Mouse (Mus musculus) heart, adult 11 months (tissue): Measurements from ENCODE around the gene Zscan21.
A peak's percentile ranks its signal among the peaks of the same experiment; 100 is the strongest.

Experiments
- DNase-seq: peaks from one replicate; pipeline ENCODE4 v3.0.0; 2022

Zscan21 gene

GRCm38 (mm10) chr5:138116255-138117198 lies at the start of gene Zscan21:
TSS of gene Zscan21 (plus strand) at chr5:138116903.
- peak; percentile 99 for DNase-seq

- peak; percentile 69 for DNase-seq
Observed at GRCm38 (mm10) chr5:138073803-138074202, 42.9 kb upstream of the Zscan21 start.

- no peak for DNase-seq
Observed at GRCm38 (mm10) chr5:138075684-138076083, 41.0 kb upstream of the Zscan21 start.

GRCm38 (mm10) chr5:138076148-138076547 lies 40.6 kb upstream of the Zscan21 start:
- peak; percentile 41 for DNase-seq

- DNase-seq, result no peak
Observed at GRCm38 (mm10) chr5:138080456-138080855, 36.2 kb upstream of the Zscan21 start.

- peak; percentile 68 for DNase-seq
Observed at GRCm38 (mm10) chr5:138081446-138081845, 35.3 kb upstream of the Zscan21 start.

GRCm38 (mm10) chr5:138083318-138083900 lies 33.3 kb upstream of the Zscan21 start:
- no peak for DNase-seq

- peak; percentile 66 for DNase-seq
Observed at GRCm38 (mm10) chr5:138083936-138084335, 32.8 kb upstream of the Zscan21 start.

GRCm38 (mm10) chr5:138084507-138084906 lies 32.2 kb upstream of the Zscan21 start:
- DNase-seq, result no peak

- DNase-seq, result peak; percentile 98
Observed at GRCm38 (mm10) chr5:138084996-138085395, 31.7 kb upstream of the Zscan21 start, which contains the start of gene Zkscan1. TSS of gene Zkscan1 (plus strand) at chr5:138085084.

- no peak for DNase-seq
Observed at GRCm38 (mm10) chr5:138085421-138085911, 31.2 kb upstream of the Zscan21 start.

- no peak for DNase-seq
Observed at GRCm38 (mm10) chr5:138086842-138087241, 29.9 kb upstream of the Zscan21 start.

- DNase-seq, result no peak
Observed at GRCm38 (mm10) chr5:138088366-138088765, 28.3 kb upstream of the Zscan21 start.

GRCm38 (mm10) chr5:138089108-138089551 lies 27.6 kb upstream of the Zscan21 start:
- peak; percentile 55 for DNase-seq

GRCm38 (mm10) chr5:138090271-138090670 lies 26.4 kb upstream of the Zscan21 start:
- peak; percentile 48 for DNase-seq

- peak; percentile 28 for DNase-seq
Observed at GRCm38 (mm10) chr5:138090737-138091136, 26.0 kb upstream of the Zscan21 start.

GRCm38 (mm10) chr5:138092771-138093170 lies 23.9 kb upstream of the Zscan21 start:
- DNase-seq, result peak; percentile 52

- DNase-seq, result peak; percentile 45
Observed at GRCm38 (mm10) chr5:138094474-138094873, 22.2 kb upstream of the Zscan21 start.

- peak; percentile 13 for DNase-seq
Observed at GRCm38 (mm10) chr5:138104976-138105375, 11.7 kb upstream of the Zscan21 start.

- peak; percentile 61 for DNase-seq
Observed at GRCm38 (mm10) chr5:138107130-138107529, 9.6 kb upstream of the Zscan21 start.

GRCm38 (mm10) chr5:138109847-138110396 lies 6.8 kb upstream of the Zscan21 start:
- DNase-seq, result peak; percentile 23

- DNase-seq, result no peak
Observed at GRCm38 (mm10) chr5:138117199-138118015, 704 bp downstream of the Zscan21 start.
